Mouse (Mus musculus) spleen, embryonic (tissue): ENCODE results near the gene Zfp866.

Source experiments
- CTCF ChIA-PET: fragments of 350-600 bp; sonication (Branson Sonifier 250); formaldehyde crosslinking; loops from one replicate; lab custom pipeline; 2022; lab: Charles Lee

Zfp866 gene

GRCm38 (mm10) chr8:69790773-69791367, at the start of gene Zfp866, which contains the start of gene Atp13a1:
Gene Zfp866 (minus strand): TSS chr8:69791178.
Gene Atp13a1 (plus strand): TSS chr8:69791163.
- CTCF ChIA-PET, result no interaction called here

- CTCF ChIA-PET, result no interaction called here
These were observed 46.2 kb upstream of the Zfp866 start for GRCm38 (mm10) chr8:69837057-69837682.

GRCm38 (mm10) chr8:69832298-69832853, 41.4 kb upstream of the Zfp866 start, which contains the start of gene Pbx4:
Gene Pbx4 (plus strand): TSS chr8:69832491.
- CTCF ChIA-PET, result interaction anchor here (0.6 kb wide), 1 partner anchor 113 kb away, joined by 7 read pairs; no protein-coding TSS in a partner anchor

GRCm38 (mm10) chr8:69826371-69826770, 35.4 kb upstream of the Zfp866 start:
- CTCF ChIA-PET, result no interaction called here

- CTCF ChIA-PET, result no interaction called here
These were observed 31.6 kb upstream of the Zfp866 start, which contains the start of gene Lpar2 for GRCm38 (mm10) chr8:69822386-69823191. Gene Lpar2 (plus strand): TSS chr8:69822429.

GRCm38 (mm10) chr8:69821971-69822385, 31.0 kb upstream of the Zfp866 start:
- CTCF ChIA-PET, result no interaction called here

- CTCF ChIA-PET, result interaction anchor here (0.5 kb wide), 1 partner anchor 683 kb away, joined by 7 read pairs; no protein-coding TSS in a partner anchor
These were observed 29.5 kb upstream of the Zfp866 start for GRCm38 (mm10) chr8:69820466-69820865.

GRCm38 (mm10) chr8:69815396-69815795, 24.4 kb upstream of the Zfp866 start:
- CTCF ChIA-PET, result no interaction called here

GRCm38 (mm10) chr8:69814881-69815280, 23.9 kb upstream of the Zfp866 start:
- CTCF ChIA-PET, result no interaction called here

- CTCF ChIA-PET, result interaction anchor here (0.5 to 1.2 kb wide), 3 partner anchors 52 to 95 kb away, joined by 3 read pairs; no protein-coding TSS in a partner anchor
These were observed 18.8 kb upstream of the Zfp866 start for GRCm38 (mm10) chr8:69809820-69810219.

GRCm38 (mm10) chr8:69808864-69809403, 18.0 kb upstream of the Zfp866 start:
- CTCF ChIA-PET, result interaction anchor here (0.6 to 1.2 kb wide), 3 partner anchors 10 to 94 kb away, joined by 3 read pairs; partner anchors contain the start of gene Gm20422

- CTCF ChIA-PET, result interaction anchor here (0.6 to 1.2 kb wide), 3 partner anchors 11 to 93 kb away, joined by 3 read pairs; partner anchors contain the start of gene Gm20422
These were observed 17.3 kb upstream of the Zfp866 start, which contains the start of gene Gmip for GRCm38 (mm10) chr8:69808094-69808863. Gene Gmip (plus strand): TSS chr8:69808679.

- CTCF ChIA-PET, result no interaction called here
These were observed 16.3 kb upstream of the Zfp866 start for GRCm38 (mm10) chr8:69807236-69807635.

- CTCF ChIA-PET, result no interaction called here
These were observed 14.5 kb upstream of the Zfp866 start for GRCm38 (mm10) chr8:69805491-69805890.

GRCm38 (mm10) chr8:69805086-69805485, 14.1 kb upstream of the Zfp866 start:
- CTCF ChIA-PET, result no interaction called here

GRCm38 (mm10) chr8:69804537-69804936, 13.6 kb upstream of the Zfp866 start:
- CTCF ChIA-PET, result no interaction called here

GRCm38 (mm10) chr8:69803366-69803765, 12.4 kb upstream of the Zfp866 start:
- CTCF ChIA-PET, result no interaction called here

- CTCF ChIA-PET, result no interaction called here
These were observed 11.2 kb upstream of the Zfp866 start for GRCm38 (mm10) chr8:69802216-69802615.

- CTCF ChIA-PET, result no interaction called here
These were observed 10.8 kb upstream of the Zfp866 start for GRCm38 (mm10) chr8:69801796-69802195.

- CTCF ChIA-PET, result no interaction called here
These were observed 9.0 kb upstream of the Zfp866 start for GRCm38 (mm10) chr8:69799946-69800345.
